Mouse (Mus musculus): Measurements from ENCODE around the gene Gngt1. TPM values are rescaled to one million over a fixed set of nuclear protein-coding genes. Genes with fewer than 3 reads are reported as not detected.

Gene Gngt1
- total RNA-seq (2017), result 0.32 to 1.8 TPM in 2 of 3 replicates, not detected in the other

DNA sequence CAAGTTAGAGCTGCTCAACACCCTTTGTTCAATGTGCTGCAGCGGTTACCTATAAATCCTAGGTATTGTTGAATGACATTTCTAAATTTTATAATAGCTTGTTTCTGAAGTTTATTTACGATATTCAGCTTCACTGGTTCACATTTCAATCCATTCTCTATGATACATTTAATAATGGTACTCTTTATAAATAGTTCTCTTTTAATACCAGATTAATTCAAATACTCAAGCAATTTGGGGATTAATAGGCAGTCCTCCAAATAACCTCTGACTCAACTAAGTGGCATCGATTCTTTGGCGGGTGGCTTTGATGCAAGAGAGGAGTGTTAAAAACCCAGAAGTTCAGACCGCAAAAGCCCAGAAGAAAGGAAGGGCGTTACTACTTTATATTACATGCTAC, at the start of gene Gngt1:
Gene Gngt1 (plus strand): TSS at position 301 of the 400 bp plus-strand sequence.
- ATAC-seq (replicated peaks; ENCODE audit: insufficient number of reproducible peaks, low FRiP score, low TSS enrichment, poor library complexity, severe bottlenecking), result no peak

DNA sequence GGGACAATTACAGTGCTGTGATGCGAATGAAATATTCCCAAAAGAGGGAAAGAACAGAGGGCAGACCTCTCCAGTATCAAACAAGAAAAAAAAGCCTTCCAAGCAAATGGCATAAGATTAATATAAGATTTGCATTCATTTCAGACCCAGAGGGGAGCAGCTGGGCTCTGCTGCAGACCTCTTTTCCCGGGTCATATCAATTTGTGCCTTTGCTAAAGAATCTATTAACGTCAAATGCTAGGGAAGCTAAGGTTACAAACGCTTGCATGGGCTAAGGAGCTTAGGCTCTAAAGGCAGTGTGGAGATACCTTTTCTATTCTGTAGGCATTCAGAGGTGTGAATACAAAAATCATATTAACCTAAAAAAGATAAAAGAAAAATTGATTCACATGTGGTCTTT, 38.6 kb upstream of the Gngt1 start:
- no peak for ATAC-seq (replicated peaks; ENCODE audit: insufficient number of reproducible peaks, low FRiP score, low TSS enrichment, poor library complexity, severe bottlenecking)

DNA sequence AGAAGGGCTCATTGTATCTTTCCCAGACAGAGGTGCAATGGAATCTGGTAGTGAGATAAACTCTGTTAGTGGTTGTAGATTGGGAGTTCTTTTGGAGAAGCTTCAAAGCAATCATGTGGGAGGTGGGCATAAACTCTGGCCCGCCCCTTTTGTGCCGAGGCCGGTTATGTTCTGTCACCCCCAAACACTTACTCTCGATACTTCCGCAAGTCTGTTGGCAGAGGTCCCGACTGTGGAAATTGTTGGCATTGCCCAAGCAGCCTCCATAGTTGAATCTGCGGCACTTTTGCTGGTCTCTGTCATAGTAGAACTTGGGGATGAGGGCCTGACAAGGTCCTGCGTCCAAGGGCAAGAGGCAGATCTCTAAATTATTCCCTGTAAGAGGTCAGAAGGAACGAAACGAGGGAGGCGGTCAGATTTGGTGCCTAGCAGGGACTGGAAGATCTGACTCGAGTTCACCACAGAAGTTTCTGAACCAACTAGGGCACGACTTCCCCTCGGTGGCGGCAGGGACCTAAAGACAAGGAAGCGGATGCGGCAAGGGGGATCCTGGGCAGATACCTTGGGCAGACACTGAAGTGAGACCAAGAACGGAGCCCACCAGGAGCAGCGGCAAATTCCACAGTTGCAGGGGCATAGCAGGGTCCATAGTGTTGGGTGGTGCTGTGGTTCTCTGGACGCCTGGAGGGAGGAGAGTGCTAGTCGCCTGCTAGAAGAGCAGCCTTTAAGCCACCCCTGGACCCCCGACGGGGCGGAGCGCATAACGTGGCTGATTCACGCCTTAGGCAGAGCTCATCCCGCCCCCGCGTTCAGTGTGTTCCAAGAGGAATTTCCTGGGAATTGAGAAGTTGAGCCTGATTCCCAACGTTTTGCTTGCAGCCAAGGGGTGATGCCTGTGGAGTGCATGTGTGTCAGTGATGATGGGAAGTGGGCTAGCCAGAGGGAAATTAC, 25.6 kb upstream of the Gngt1 start:
- ATAC-seq (replicated peaks; ENCODE audit: insufficient number of reproducible peaks, low FRiP score, low TSS enrichment, poor library complexity, severe bottlenecking), result no peak

DNA sequence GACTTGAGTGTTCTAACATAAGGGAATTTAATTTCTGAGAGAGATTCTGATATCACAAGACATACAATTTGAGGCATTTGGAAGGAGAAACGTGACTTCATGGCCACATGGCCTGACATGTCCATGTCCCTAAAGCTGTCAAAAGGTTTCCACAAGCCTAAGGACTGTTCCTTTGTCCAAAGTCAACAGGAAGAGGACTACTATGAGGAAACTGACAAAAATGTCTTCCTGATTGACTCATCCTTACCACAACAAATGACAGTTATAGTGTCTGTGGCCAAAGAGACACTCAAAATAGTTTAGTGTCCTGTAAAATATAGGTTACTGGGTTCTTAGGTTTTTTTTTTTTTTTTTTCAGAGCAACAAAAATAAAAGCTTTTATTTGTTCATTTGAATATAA, 19.9 kb upstream of the Gngt1 start:
- no peak for ATAC-seq (replicated peaks; ENCODE audit: insufficient number of reproducible peaks, low FRiP score, low TSS enrichment, poor library complexity, severe bottlenecking)

DNA sequence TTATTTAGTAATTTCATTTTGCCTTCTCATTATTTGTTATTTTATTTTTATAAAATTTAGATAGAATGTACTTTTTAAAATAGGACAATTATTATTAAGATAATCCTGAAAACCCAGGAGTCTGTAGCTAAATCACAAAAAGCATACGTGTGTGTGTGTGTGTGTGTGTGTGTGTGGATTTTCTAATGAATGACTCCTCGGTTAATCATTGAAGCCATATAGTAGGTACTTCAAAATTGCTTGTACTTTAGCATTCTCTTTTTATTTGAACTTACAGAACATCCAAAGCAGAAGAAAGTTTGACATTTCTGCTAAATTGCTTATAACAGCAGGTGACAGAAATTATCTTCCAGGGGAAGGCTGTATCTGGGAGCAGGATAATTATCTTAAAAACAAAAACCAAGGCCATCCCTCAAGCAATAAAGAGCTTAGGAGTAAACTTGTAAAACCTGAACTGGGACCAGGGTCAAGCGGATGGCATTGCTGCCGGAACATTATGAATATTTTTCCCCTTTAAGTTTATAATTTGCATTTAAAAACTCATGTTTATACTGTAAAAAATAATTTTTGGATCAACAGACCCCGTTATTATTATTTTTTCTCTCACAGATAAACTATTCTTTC, 10.8 kb upstream of the Gngt1 start:
- no peak for ATAC-seq (replicated peaks; ENCODE audit: insufficient number of reproducible peaks, low FRiP score, low TSS enrichment, poor library complexity, severe bottlenecking)

DNA sequence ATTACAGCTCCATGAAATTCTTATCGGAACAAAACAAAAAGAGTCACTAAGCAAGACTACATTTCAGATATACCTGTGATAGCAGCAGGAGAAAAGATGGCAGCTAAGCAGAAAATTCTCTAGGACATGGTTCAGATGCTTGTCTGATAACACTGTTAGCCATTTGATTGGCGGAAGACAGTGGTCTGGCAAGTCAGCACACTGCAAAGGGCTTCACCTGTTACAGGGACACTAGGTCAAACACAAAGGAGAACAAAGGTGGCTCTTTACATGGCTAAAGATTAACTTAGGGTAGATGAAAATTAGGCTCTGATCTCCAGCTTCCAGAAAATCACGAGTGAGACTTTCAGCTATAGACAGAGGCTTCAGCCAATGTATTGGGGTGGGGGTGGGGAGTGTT, 4.8 kb upstream of the Gngt1 start, which contains the start of gene Tfpi2:
Gene Tfpi2 (minus strand): TSS at position 170 of the 400 bp plus-strand sequence.
- ATAC-seq (replicated peaks; ENCODE audit: insufficient number of reproducible peaks, low FRiP score, low TSS enrichment, poor library complexity, severe bottlenecking), result no peak

DNA sequence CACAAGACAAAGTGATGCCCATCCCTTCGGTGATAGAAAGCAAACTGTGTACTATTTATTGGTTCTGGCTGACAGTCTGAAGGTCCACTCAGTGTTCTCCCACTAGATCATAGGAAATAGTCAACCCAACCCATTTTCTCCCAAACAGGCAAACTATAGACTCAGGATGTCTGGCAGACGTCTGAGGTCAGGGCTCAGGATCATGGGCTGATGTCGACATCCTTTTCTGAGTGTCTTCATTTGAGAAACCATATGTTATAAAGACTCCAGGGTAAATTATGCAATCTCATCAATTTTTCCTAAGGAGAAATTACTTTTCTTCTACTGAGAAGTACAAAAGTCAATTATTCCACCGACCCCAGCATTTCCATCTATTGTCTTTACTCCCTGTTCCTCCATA, 4.5 kb downstream of the Gngt1 start:
- no peak for ATAC-seq (replicated peaks; ENCODE audit: insufficient number of reproducible peaks, low FRiP score, low TSS enrichment, poor library complexity, severe bottlenecking)

DNA sequence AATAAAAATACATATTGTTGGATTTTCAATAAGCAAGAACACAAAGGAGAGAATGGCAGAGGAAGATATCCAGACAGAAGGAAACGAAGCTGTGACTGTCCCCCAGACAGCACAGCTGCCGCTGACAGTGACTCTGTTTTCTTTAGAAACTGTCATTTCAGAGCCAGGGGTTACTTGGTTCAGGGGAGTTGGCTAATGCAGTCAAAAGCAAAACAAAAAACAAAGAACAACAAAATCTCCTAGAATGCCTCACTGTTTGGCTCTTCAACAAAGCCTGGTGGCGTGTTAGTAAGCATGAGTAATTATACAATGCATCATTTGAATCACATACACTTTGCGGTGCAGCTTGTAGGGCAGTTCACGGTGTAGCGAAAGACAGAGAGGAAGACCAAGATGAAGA, 5.7 kb downstream of the Gngt1 start:
- ATAC-seq (replicated peaks; ENCODE audit: insufficient number of reproducible peaks, low FRiP score, low TSS enrichment, poor library complexity, severe bottlenecking), result no peak

DNA sequence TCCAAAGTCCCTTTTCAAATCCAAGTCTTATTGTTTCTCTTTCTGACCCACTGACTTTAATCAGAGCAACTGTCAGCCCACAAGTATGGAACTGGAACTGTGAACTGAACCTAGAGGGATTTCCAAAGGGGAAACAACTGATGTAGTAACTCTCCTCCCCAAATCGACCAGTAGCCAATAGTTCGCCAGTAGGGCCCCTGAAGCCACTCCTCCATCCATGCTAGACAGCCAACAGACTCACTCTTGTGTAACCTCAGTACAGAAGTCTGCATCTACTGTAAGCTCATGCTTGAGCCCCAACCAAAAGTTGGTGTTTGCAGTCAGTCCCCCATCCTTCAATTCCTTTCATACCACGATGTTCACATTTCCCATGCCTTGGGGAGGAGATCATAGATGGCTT, 7.1 kb downstream of the Gngt1 start:
- ATAC-seq (replicated peaks; ENCODE audit: insufficient number of reproducible peaks, low FRiP score, low TSS enrichment, poor library complexity, severe bottlenecking), result peak; percentile 59

DNA sequence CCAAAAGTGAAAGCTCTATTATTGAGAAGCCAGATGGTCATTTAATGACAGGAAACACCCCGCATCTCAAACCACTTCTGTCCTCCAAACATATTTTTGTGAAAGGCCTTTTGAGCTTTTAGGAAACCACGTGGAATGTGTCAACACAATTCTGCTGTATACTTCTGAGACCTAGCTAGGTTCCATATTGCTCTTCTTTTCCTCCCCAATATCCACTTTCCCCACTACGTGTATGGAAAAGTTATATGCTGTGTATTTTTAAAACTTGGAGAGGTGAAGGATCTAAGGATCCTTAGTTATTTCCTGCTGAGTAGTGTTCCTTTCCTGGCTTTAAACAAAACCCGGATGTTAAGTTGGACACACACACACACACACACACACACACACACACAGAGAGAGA, 9.9 kb downstream of the Gngt1 start:
- no peak for ATAC-seq (replicated peaks; ENCODE audit: insufficient number of reproducible peaks, low FRiP score, low TSS enrichment, poor library complexity, severe bottlenecking)

DNA sequence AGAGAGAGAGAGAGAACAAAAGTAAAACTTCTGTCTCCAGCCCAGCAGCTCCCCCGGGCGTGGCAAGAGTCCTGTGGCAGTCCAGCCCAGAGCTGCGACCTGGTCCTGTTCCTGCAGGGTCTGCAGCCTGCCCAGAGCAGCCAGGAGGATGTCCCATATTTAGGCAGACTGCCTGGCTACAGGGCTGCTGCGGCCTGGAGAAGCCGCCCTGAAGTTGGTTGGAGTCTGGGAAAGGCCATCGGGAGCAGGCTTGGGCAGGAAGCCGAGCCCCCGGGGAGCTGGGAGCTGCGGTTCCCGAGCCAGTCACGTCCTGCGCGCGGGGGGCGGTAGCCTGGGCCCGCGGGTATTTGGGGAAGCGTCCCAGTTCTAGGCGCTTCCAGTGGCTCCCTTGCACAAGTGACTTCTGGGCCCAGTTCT, 10.3 kb downstream of the Gngt1 start, which contains the start of gene Gng11:
Gene Gng11 (plus strand): TSS at position 15 of the 417 bp plus-strand sequence.
- ATAC-seq (replicated peaks; ENCODE audit: insufficient number of reproducible peaks, low FRiP score, low TSS enrichment, poor library complexity, severe bottlenecking), result no peak

DNA sequence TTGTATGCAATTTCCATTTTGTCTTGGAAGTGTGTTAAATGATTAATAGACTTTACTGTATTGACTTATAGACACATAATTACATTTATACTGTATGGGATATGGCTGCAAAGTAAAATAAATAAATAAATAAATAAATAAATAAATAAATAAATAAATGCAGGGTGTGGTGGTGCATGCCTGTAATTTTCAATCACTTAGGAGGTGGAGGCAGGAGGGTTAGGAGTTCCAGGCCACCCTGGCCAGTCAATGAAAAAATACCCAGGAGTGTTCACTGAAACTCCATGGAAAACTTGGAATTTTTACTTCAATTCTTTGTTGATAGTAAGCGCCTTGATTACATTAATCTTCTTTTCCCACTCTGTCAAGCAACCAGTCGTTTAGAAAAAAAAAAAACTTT, 11.2 kb downstream of the Gngt1 start:
- ATAC-seq (replicated peaks; ENCODE audit: insufficient number of reproducible peaks, low FRiP score, low TSS enrichment, poor library complexity, severe bottlenecking), result no peak

DNA sequence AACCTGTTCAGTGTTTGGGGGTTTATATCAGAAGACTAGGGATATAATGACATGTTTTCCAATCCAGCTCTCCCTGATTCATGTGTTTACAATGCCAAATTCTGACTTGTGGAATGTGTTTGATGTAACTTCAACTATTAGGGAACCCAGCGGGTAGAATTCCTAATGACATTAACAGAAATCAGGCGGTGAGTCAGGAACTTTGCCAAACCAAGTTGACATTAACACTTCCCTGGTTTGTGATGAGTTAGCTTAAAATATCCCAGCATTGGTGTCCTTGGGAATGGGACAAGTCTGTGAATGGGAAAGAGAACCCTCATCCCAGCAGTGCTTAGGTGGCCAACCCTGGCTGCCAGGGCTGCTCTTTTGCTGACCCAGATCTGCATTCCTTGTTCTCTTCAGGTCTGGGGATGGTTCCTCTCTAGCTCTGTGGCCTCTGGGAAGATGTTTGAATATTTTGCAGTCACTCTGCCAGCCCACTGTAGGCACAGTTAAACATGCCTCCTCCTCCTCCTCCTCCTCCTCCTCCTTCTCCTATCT, 15.0 kb downstream of the Gngt1 start:
- no peak for ATAC-seq (replicated peaks; ENCODE audit: insufficient number of reproducible peaks, low FRiP score, low TSS enrichment, poor library complexity, severe bottlenecking)

DNA sequence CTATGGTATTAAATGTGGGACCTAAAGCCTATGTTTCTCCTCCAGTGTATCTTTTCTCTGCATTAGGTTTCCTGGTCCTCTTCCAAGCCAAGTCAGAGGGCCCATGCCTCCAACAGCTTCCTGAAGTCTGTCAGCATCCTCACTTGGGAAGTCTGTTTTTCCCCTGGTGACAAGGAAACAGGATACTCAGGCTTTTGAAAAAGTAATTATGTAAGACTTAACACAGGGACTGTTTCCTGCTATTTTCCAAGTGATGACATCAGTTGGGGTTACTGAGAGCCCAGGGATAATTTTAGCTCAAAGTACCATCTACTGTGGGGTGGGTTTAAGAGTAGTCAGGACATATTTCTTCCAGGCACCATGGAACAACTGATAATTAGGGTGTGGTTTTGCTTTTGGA, 16.0 kb downstream of the Gngt1 start:
- ATAC-seq (replicated peaks; ENCODE audit: insufficient number of reproducible peaks, low FRiP score, low TSS enrichment, poor library complexity, severe bottlenecking), result no peak

DNA sequence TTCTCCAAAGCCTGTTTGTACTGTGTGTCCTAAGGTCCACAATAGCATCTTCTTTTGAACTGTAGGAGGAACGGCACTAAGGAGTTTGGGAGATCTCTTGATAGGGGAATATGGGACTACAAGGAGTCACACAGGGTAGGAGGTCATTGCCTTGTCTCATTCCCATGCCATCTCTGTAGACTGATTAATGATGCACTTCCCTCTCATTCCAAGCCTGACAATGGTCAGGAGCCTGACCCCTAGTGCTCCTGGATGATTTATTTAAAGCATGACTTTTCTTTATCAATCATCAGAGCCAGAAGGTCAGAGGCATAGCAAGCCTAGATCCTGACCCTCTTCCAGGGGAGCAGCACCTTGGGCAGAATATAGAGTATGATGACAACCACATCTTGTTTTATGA, 29.1 kb downstream of the Gngt1 start:
- ATAC-seq (replicated peaks; ENCODE audit: insufficient number of reproducible peaks, low FRiP score, low TSS enrichment, poor library complexity, severe bottlenecking), result no peak

DNA sequence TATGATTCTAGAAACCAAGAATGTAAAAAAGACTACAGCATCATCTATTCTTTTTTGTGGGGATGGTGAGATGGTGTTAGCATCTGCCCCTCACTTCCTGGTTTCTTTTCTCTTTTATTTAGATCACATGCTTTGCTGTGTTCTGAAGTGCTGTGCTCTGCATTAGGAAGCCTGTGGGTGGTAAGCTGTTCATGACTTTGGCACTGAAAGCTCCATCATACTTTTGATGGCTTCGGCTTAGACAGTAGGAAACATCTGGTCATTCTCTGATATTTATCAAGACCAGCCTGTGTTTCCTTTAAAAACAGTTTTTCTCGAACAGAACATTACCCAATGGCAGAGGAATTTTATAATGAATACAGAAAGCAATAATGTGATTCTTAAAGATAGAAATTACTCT, 32.8 kb downstream of the Gngt1 start:
- no peak for ATAC-seq (replicated peaks; ENCODE audit: insufficient number of reproducible peaks, low FRiP score, low TSS enrichment, poor library complexity, severe bottlenecking)

DNA sequence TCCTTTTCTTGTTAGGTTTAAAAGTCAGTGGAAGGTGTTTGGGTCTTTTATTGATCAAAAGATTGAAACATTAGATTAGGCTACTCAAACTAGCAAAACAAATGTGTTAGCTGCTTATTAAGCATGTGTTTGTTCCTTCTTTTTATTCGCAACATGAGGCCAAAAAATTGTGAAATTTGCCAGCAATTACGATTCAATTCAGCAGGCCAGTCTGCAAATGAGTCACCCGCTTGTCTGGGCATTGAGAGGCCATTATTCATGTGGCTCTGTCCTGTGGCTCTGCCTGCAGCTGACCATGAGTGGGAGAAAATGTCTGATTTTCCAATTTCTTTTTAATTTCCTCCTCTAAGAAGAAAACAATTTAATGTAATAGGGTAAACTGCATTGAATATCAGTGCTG, 37.4 kb downstream of the Gngt1 start:
- no peak for ATAC-seq (replicated peaks; ENCODE audit: insufficient number of reproducible peaks, low FRiP score, low TSS enrichment, poor library complexity, severe bottlenecking)

DNA sequence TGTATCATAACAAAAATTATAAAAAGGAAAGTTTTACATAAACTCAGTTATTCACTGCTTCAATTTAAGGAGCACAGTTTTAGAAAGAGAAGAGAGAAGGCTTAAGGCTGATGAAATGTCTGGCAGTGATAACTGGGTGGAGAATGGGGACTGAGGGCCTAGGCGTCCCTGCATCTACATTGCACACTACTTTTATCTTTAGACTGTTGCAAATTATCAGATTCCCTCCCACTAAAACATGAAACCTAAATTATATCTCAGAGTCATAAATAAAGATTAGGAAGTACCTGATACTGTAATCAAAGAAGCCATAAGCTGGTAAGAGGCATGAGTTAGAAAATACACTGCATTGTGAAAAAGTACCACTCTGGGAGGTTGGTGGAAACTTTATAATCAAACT, 48.2 kb downstream of the Gngt1 start:
- no peak for ATAC-seq (replicated peaks; ENCODE audit: insufficient number of reproducible peaks, low FRiP score, low TSS enrichment, poor library complexity, severe bottlenecking)

Data from monocyte, adult 5-6 weeks (primary cell).